Mouse (Mus musculus): ENCODE data around the gene Ldlrad3. TPM values are rescaled to one million over a fixed set of nuclear protein-coding genes. Genes with fewer than 3 reads are reported as not detected.

Gene Ldlrad3
- polyA plus RNA-seq, 1 experiment: 3.7 TPM

DNA sequence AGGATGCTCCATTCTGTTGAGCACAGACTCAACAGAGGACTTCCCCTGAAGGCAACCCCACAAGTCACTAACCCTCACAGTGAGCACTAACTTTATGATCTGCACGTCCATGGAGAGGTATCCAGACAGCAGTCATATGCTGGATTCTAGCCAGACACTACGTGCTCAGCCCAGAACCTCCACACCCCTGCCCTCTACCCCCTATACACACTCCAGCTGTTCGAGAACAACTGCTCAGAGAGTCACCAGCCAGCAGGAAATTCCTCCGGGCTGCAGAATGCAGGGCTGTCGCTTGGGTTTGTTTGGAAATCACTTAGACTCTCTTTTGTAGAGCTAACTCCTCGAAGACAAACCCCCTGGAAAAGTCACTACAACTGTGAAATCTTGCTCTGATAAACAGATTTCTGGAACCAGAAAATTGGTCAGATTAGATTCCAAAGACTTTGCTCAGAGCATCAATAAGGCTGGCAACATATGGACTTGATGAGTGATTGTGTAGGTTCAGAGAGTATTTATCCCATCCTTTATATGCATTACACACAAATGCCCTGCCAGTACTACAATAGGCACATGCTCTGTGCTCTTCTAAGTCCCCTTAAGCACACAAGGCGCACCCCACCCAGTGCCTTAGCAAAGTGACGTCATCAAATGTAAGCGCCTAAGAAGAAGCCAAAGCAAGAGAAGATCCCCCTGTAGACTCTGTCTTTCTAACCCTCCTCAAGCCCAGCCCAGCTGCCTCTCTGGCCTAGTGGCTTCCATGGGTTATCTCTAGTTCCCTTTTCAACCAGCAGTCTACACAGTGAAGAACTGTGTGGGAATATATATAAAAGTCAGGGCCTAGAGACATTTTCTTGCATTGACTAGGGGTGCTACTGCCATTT lies 69.4 kb downstream of the Ldlrad3 start:
- no peak overlapping the region for H3K27ac ChIP-seq (ENCODE audit: control insufficient read depth, insufficient read depth, low read depth, low read length, poor library complexity)
- no peaks in the 10 kb centered on the region; the same call in 1 of the 2 replicates for H3K4me1 ChIP-seq (ENCODE audit: control insufficient read depth, insufficient read depth, low read length)
- TF ChIP-seq CTCF (IDR thresholded peaks at IDR 0.05; ENCODE audit: control insufficient read depth, insufficient read depth, low read length): no peak
- no peak for TF ChIP-seq POLR2A (IDR thresholded peaks at IDR 0.05; ENCODE audit: borderline replicate concordance, control insufficient read depth, low read depth, low read length)
- WGBS: 71% methylated on average over 9 of the region's 9 CpGs
- H3K4me3 ChIP-seq (replicated peaks; ENCODE audit: control insufficient read depth, low read depth, low read length): no peak overlapping the region

DNA sequence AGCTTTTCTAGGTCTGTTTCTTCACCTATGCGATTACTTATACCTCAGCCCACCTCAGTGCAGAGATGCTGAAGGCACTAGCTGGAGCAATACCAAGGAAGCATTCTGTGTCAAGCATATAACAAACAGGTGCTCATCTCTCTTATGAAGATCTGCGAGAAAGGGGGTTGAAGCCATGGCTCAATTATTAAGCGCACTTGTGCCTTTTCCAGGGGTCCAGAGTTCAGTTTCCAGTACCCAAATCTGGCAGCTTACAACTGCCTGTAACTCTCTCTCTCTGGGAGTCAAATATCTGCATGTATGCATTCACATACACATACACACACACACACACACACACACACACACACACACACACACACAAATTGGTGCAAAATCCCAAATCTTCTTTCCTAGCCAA lies 72.4 kb downstream of the Ldlrad3 start:
- no peaks in the 10 kb centered on the region; the same call in 1 of the 2 replicates for H3K4me1 ChIP-seq (ENCODE audit: control insufficient read depth, insufficient read depth, low read length)
- 80% methylated on average over 3 of the region's 3 CpGs for WGBS
- no peak for TF ChIP-seq POLR2A (IDR thresholded peaks at IDR 0.05; ENCODE audit: borderline replicate concordance, control insufficient read depth, low read depth, low read length)
- no peak for TF ChIP-seq CTCF (IDR thresholded peaks at IDR 0.05; ENCODE audit: control insufficient read depth, insufficient read depth, low read length)
- no peak overlapping the region for H3K27ac ChIP-seq (ENCODE audit: control insufficient read depth, insufficient read depth, low read depth, low read length, poor library complexity)
- no peak overlapping the region for H3K4me3 ChIP-seq (replicated peaks; ENCODE audit: control insufficient read depth, low read depth, low read length)

DNA sequence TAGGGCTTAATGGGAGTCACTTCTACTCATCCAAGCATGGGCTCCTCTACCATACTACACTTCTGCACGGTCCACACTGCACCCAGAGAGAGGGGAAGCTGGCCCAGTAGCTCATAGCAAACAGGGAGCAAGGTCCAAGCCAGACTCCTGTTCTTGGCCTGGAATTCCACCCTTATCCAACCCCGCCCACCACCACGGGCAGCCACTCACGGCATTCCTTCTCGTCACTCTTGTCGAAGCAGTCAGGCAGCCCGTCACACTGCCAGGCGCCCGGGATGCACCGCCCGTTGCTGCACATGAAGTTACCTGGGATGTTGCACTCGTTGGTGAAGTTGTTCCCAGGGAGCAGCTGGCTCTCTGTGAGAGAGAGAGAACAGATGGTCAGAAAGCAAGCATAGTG lies 72.9 kb downstream of the Ldlrad3 start:
- Histone ChIP-seq H3K4me3 (replicated peaks; ENCODE audit: control insufficient read depth, low read depth, low read length) (no peak overlapping the region), H3K4me1 (ENCODE audit: control insufficient read depth, insufficient read depth, low read length) (no peaks in the 10 kb centered on the region; the same call in 1 of the 2 replicates), H3K27ac (ENCODE audit: control insufficient read depth, insufficient read depth, low read depth, low read length, poor library complexity) (no peak overlapping the region)
- no peak for TF ChIP-seq CTCF (IDR thresholded peaks at IDR 0.05; ENCODE audit: control insufficient read depth, insufficient read depth, low read length)
- no peak for TF ChIP-seq POLR2A (IDR thresholded peaks at IDR 0.05; ENCODE audit: borderline replicate concordance, control insufficient read depth, low read depth, low read length)
- 91% methylated on average over 12 of the region's 12 CpGs for WGBS

- no peak overlapping the region for H3K4me3 ChIP-seq (replicated peaks; ENCODE audit: control insufficient read depth, low read depth, low read length)
- no peaks in the 10 kb centered on the region for H3K4me1 ChIP-seq (ENCODE audit: control insufficient read depth, insufficient read depth, low read length)
- 84% methylated on average over 13 of the region's 13 CpGs for WGBS
- TF ChIP-seq CTCF (IDR thresholded peaks at IDR 0.05; ENCODE audit: control insufficient read depth, insufficient read depth, low read length) (no peak), POLR2A (IDR thresholded peaks at IDR 0.05; ENCODE audit: borderline replicate concordance, control insufficient read depth, low read depth, low read length) (no peak)
- no peak overlapping the region for H3K27ac ChIP-seq (ENCODE audit: control insufficient read depth, insufficient read depth, low read depth, low read length, poor library complexity)
These were observed 74.2 kb downstream of the Ldlrad3 start for GRCm38 (mm10) chr2:102111906-102112499.

DNA sequence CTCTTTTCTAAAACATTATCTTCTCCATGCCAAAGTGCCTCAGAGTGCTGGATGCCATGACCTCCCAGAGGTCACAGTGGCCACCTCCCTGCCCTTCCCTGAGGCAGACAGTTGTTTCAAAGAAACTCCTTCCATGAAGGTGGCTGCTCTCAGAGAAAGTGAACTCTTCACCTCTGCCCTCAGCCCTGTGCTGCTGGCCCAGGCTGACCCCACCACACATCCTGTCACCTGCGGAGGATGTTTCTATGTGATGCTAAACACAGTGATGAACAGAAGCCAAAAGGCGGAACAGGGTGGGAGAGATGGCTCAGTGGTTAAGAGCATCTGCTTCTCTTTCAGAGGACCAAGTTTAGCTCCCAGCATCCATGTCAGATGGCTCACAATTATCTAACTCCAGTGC lies 75.9 kb downstream of the Ldlrad3 start:
- H3K27ac ChIP-seq (ENCODE audit: control insufficient read depth, insufficient read depth, low read depth, low read length, poor library complexity): no peak overlapping the region
- TF ChIP-seq CTCF (IDR thresholded peaks at IDR 0.05; ENCODE audit: control insufficient read depth, insufficient read depth, low read length) (no peak), POLR2A (IDR thresholded peaks at IDR 0.05; ENCODE audit: borderline replicate concordance, control insufficient read depth, low read depth, low read length) (no peak)
- H3K4me1 ChIP-seq (ENCODE audit: control insufficient read depth, insufficient read depth, low read length): no peaks in the 10 kb centered on the region
- 80% methylated on average over 2 of the region's 2 CpGs for WGBS
- H3K4me3 ChIP-seq (replicated peaks; ENCODE audit: control insufficient read depth, low read depth, low read length): no peak overlapping the region

DNA sequence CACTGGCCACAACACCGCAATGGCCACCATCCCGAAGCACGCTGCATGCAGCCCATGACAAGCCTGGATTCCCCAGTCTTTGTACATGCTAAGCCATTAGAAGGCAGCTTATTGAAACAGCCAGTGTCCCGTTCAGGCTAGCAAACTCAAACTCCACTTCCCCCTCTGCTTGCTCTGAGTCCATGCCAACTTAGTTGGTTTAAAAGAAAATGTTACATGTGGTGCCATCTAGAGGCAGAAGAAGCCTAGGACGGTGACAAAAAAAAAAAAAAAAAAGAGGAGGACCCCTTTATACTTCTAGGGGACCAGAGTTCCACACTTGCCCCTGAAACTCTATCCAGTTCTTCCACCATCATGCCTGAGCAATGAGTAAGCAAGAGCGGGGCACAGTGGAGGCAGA lies 78.9 kb downstream of the Ldlrad3 start:
- 59% methylated on average over 6 of the region's 6 CpGs for WGBS
- TF ChIP-seq CTCF (IDR thresholded peaks at IDR 0.05; ENCODE audit: control insufficient read depth, insufficient read depth, low read length) (no peak), POLR2A (IDR thresholded peaks at IDR 0.05; ENCODE audit: borderline replicate concordance, control insufficient read depth, low read depth, low read length) (no peak)
- Histone ChIP-seq H3K27ac (ENCODE audit: control insufficient read depth, insufficient read depth, low read depth, low read length, poor library complexity) (no peak overlapping the region), H3K4me3 (replicated peaks; ENCODE audit: control insufficient read depth, low read depth, low read length) (no peak overlapping the region), H3K4me1 (ENCODE audit: control insufficient read depth, insufficient read depth, low read length) (no peaks in the 10 kb centered on the region)

DNA sequence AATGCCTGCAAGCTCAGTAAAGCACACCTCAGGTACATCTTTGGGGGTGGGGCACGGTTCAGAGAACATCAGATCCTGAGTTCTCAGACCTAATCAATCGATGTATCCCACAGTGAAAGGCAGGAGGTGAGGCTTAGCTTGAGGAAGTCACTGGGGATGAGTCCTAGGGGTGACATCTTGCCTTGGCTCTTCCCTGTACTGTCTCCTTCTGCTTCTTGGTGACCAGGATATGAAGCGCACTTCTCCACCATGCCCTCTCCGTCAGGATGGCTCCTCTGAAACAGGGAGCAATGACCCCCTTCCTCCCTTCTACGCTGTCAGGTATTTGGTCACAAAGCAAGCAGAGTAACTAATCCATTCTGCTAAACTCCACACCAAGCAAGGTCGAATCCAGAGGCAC lies 79.5 kb downstream of the Ldlrad3 start:
- H3K4me3 ChIP-seq (replicated peaks; ENCODE audit: control insufficient read depth, low read depth, low read length): no peak overlapping the region
- H3K4me1 ChIP-seq (ENCODE audit: control insufficient read depth, insufficient read depth, low read length): no peaks in the 10 kb centered on the region
- TF ChIP-seq CTCF (IDR thresholded peaks at IDR 0.05; ENCODE audit: control insufficient read depth, insufficient read depth, low read length) (no peak), POLR2A (IDR thresholded peaks at IDR 0.05; ENCODE audit: borderline replicate concordance, control insufficient read depth, low read depth, low read length) (no peak)
- H3K27ac ChIP-seq (ENCODE audit: control insufficient read depth, insufficient read depth, low read depth, low read length, poor library complexity): no peak overlapping the region
- 80% methylated on average over 6 of the region's 6 CpGs for WGBS

- Histone ChIP-seq H3K4me3 (replicated peaks; ENCODE audit: control insufficient read depth, low read depth, low read length) (no peak overlapping the region), H3K27ac (ENCODE audit: control insufficient read depth, insufficient read depth, low read depth, low read length, poor library complexity) (no peak overlapping the region), H3K4me1 (ENCODE audit: control insufficient read depth, insufficient read depth, low read length) (no peaks in the 10 kb centered on the region)
- WGBS: 63% methylated on average over 2 of the region's 2 CpGs
- TF ChIP-seq CTCF (IDR thresholded peaks at IDR 0.05; ENCODE audit: control insufficient read depth, insufficient read depth, low read length): no peak
- TF ChIP-seq POLR2A (IDR thresholded peaks at IDR 0.05; ENCODE audit: borderline replicate concordance, control insufficient read depth, low read depth, low read length): no peak
These were observed 80.7 kb downstream of the Ldlrad3 start for GRCm38 (mm10) chr2:102105454-102105853.

Data from bone marrow, adult 2 months (tissue).